Mouse (Mus musculus) megakaryocyte-erythroid progenitor cell, adult 5-6 weeks (primary cell): Measurements from ENCODE around the gene Banp. TPM values are rescaled to one million over a fixed set of nuclear protein-coding genes. Genes with fewer than 3 reads are reported as not detected.

Experiments used
- ATAC-seq: replicated peaks from 2 replicates; pipeline ENCODE4 v1.8.0; 2016; ENCODE audit warnings: mild to moderate bottlenecking, inconsistent platforms; ENCODE audit not compliant: severe bottlenecking, poor library complexity, low FRiP score, low TSS enrichment
- total RNA-seq, 2 experiments: library from RNA; stranded (forward) in 1 of 2; stranded (reverse) in 1 of 2; fragments of 200-1000, 215-1000 nt in 1 of 2; fragments of >200 nt in 1 of 2; fragmentation: Nextera tagmentation in 1 of 2; gene quantifications; 2 replicates each; pipeline ENCODE4 v1.2.3; 2014 to 2017

Banp gene
- total RNA-seq, 2 experiments from 2014 or later = 17.3 to 18.4 TPM

DNA sequence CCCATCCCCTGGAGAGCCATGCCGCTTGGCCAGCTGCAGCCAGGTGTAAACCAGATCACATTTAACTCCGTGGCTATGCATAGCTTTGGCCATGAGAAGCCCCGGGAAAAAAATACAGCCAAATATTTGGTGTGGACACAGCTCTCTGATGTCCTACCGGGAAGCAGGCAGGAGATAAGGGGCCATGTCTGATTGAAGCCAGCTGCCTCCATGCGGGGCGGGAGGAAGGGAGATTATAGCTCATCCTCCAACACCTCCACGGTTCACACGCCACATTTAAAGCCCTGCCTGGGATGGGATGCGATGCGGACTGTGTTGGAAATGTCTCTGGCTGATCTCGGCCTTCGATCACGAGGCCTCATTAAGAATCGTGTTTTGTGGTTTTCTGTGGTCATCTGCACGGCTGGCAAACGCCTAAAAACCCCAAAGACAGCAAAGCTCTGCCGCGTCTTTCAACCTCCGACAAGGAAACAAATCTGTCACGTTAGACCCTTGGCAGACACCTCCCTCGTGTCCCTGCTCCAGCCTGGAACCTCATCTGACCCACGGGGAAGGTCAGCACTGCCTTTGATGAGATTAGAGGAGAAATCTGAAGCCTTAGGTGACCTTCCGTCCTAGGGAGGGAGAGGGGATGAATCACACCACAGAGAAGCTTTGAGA is 126.8 kb downstream of the Banp start:
- ATAC-seq = no peak

DNA sequence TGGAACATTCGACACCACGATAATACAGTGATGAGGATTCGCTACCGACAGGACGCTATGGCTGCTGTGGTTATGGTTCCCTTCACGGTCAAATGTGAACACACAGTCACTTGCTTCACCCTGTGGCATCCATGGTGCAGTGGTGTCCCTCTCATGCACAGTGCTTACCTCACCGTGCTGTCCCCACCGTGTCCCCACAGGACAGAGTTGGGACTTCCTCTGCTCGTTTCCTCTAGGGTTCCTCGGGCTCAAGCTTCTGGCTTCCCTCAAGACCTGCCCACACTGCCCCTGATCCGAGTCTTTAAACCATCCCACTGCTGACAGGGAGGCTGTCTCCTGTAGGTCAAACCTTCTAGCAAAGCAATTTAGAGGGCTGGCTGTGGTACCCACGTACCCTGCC is 128.8 kb downstream of the Banp start:
- ATAC-seq = no peak

Other genes starting within 250 kb of the Banp start
- not detected in 2 replicates for gene Jph3, start 220.1 kb upstream of the Banp start, total RNA-seq (2014; fragmentation: Nextera tagmentation)
- 0.04 and 0.14 TPM in 2 replicates for gene Jph3, start 220.1 kb upstream of the Banp start, total RNA-seq (2017)
- 45.6 and 50.3 TPM in 2 replicates for gene Klhdc4, start 120.2 kb upstream of the Banp start, total RNA-seq (2014; fragmentation: Nextera tagmentation)
- gene Klhdc4, start 120.2 kb upstream of the Banp start, total RNA-seq (2017) = 36.1 and 42.6 TPM in 2 replicates
- gene Slc7a5, start 42.1 kb upstream of the Banp start, total RNA-seq (2014; fragmentation: Nextera tagmentation) = 78.1 and 90.0 TPM in 2 replicates
- 23.6 and 43.1 TPM in 2 replicates for gene Slc7a5, start 42.1 kb upstream of the Banp start, total RNA-seq (2017)
- not detected in 2 replicates for gene Car5a, start 4.8 kb upstream of the Banp start, total RNA-seq (2014; fragmentation: Nextera tagmentation)
- not detected in 2 replicates for gene Car5a, start 4.8 kb upstream of the Banp start, total RNA-seq (2017)